Mouse (Mus musculus) T-helper 17 cell (primary cell): Measurements from ENCODE around the gene Noc2l.

Experiments
- in situ Hi-C, 2 experiments: fragments of 300-600 bp; cut with MboI, MseI; formaldehyde crosslinking; loops; 1 replicate in 1 of 2; 2 replicates in 1 of 2; pipeline ENCODE4 v1.15.1; 2025; ENCODE audit warnings: high pct_unique_total_duplicates in 2 of 2

Noc2l gene

GRCm38 (mm10) chr4:156216196-156216595 is 19.6 kb upstream of the Noc2l start:
- in situ Hi-C loops = no loop called here

- in situ Hi-C loops = no loop called here
Observed at GRCm38 (mm10) chr4:156217022-156217669, 18.7 kb upstream of the Noc2l start.

DNA sequence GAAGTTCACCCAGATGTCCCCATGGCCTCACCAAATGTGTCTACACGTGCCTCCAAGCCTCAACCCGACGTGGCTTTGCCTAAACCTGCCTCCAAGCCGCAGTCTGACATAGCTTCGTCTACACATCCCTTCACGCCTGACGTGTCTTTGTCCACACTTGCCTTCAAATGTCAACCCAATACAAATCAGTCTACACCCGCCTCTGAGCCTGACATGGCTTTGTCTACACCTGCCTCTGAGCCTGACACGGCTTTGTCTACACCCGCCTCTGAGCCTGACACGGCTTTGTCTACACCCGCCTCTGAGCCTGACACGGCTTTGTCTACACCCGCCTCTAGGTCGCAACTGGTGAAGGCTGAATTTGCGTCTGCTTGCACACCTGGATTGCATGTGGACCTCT is 18.0 kb upstream of the Noc2l start:
- in situ Hi-C loops = no loop called here

- in situ Hi-C loops = loop anchor here in 1 of 2 experiments (5.0 kb wide), 1 partner anchor 248 kb away; no protein-coding TSS in a partner anchor
Observed at GRCm38 (mm10) chr4:156219936-156220335, 15.9 kb upstream of the Noc2l start.

DNA sequence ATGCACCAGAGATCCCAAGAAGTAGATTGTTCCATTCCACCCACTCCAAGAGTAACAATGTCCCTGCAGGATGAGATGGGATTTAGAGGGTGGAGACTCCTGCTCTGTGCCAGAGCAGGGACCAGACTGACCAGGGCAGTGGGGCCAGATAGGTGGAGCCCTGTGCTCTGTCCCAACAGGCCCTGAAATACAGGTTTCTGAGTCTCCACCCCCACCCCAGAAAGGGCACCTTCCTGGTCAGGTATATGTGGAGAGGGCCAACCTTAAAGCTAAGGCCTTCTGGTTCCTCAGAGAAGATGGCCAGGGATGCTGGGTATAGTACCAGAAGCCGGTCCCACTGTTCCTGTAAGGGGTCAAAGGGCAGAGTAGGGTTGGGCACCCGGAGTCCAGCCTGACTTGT is 11.5 kb upstream of the Noc2l start:
- in situ Hi-C loops = loop anchor here in 1 of 2 experiments (5.0 kb wide), 1 partner anchor 252 kb away; no protein-coding TSS in a partner anchor

- in situ Hi-C loops = no loop called here
Observed at GRCm38 (mm10) chr4:156227752-156228392, 7.9 kb upstream of the Noc2l start.

GRCm38 (mm10) chr4:156228393-156229024 is 7.3 kb upstream of the Noc2l start:
- in situ Hi-C loops = no loop called here

DNA sequence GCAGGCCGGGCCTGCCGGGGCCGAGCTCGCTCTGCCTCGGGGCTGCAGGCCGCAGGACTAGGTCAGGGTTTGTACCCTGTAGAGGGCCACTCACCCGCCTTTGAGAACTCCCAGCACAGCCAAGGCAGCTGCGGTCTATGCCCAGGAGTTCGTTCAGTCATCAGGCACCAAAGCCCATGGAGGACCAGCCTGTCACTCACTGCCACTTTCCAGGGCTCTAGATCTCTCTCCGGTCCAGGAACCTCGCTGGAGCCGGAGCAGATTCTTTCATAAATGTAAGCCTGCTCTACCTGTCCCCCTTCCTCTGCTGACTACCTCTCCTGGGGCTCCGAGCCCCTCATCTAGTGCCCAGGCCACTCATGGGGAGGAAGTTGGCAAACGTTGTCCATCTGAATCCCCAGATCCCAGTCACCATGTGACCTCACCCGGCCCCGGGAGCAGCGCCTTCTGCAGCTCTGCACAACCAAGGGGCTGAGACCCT is 1.7 kb upstream of the Noc2l start:
- in situ Hi-C loops = no loop called here

GRCm38 (mm10) chr4:156234701-156235213 is 1.1 kb upstream of the Noc2l start, which contains the start of gene Plekhn1:
TSS of gene Plekhn1 (minus strand) at chr4:156234857.
- in situ Hi-C loops = no loop called here

DNA sequence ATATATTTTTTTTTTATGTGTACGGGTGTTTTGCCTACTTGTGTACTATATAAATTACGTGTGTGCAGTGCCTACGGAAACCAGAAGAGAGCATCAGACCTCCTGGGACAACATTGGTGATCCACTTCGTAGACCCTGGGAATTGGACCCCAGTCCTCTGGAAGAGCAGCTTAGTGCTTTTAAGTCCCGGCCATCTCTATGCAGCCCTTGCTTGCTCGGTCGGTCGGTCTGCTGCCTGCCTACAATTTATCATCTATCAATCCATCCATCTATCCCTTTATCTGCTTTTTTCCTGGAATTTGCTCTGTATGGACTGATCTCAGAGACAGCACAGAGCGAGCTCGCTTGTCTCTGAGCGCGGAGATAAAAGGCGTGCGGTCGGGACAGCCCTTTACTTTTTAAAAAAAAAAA is 445 bp upstream of the Noc2l start:
- in situ Hi-C loops = no loop called here

GRCm38 (mm10) chr4:156236651-156237447 is 1.0 kb downstream of the Noc2l start:
- in situ Hi-C loops = no loop called here

DNA sequence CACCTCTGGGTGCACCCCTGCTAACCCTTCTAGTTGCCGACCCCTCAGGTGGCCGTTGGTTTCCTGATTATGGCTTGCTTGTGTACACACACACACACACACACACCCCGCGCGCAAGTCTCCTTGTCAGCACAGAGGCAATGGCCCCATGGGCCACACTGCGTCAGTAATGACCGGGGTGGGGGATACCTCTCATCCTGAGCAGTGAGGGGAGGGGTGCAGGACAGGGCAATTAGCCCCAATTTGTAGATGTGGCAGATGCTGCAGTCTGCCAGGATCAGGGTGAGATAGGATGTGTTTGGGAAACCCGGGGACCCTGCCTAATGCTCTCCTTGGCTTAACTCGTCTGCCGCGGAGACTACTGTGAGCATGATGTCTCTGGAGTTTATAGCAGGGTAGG is 13.8 kb downstream of the Noc2l start:
- in situ Hi-C loops = loop anchor here (5.0 kb wide), 2 partner anchors 63 to 122 kb away; no protein-coding TSS in a partner anchor

DNA sequence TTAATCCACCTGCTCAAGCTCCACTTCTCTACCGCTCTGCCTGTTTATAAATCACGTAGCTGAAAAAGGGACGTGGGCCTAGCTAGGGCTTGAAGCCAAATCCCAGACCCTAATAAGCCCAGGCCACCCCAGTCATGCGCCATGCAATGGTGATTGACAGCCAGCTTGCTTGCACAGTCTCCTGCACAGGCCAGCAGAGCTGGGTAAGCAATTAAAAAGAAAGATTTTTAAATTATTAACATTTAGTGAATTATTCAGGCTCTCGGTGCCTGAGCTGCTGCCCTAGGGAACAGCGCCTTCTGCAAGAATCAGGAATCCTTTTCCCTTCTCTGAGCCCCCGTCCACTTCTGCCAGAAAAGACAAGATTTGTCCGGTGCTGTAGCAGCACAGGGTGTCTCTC is 15.3 kb downstream of the Noc2l start:
- in situ Hi-C loops = loop anchor here in 1 of 2 experiments (5.0 kb wide), 1 partner anchor 81 kb away; the partner anchor contains the start of gene Vmn2r-ps159

DNA sequence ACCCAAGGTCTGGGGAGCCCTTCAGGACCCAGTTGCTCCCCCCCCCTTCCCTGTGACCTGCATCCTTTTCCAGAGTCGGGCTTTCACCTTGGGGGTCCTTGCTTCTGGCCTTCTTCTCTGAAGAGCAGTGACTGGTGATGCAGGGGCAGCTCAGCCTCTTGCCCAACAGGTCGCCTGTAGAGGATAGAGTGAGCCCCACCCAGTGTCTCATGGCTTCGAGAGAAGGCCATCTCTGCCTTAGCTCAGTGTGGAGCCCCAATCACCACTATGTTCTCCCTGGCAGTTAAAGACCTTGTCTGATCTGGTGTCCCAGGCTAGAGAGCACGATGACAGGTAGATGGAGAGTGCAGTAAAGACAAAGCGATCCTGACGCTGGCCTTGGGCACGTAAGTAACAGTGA is 16.3 kb downstream of the Noc2l start:
- in situ Hi-C loops = loop anchor here in 1 of 2 experiments (5.0 kb wide), 1 partner anchor 80 kb away; the partner anchor contains the start of gene Vmn2r-ps159

GRCm38 (mm10) chr4:156252619-156253018 is 16.8 kb downstream of the Noc2l start:
- in situ Hi-C loops = loop anchor here in 1 of 2 experiments (5.0 kb wide), 1 partner anchor 80 kb away; the partner anchor contains the start of gene Vmn2r-ps159

DNA sequence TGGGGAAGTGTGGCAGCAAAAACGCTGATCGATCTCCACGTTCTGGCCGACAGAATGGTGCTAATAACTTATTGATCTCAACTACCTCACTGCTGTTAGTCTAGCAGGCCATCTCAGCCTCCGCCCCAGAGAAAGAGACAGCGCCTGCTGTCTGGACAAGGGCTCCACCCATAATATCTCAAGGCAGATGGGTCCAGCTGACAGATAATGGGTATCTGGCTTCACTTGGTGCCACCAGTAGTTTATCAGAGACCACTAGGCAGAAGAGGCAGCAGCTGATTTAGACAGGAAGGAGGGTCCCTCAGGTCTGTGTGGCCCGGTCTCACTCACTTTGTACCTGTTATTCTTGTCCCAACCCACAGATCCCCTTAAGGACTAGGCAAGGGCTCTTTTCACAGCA is 17.2 kb downstream of the Noc2l start:
- in situ Hi-C loops = loop anchor here in 1 of 2 experiments (5.0 kb wide), 1 partner anchor 79 kb away; the partner anchor contains the start of gene Vmn2r-ps159

DNA sequence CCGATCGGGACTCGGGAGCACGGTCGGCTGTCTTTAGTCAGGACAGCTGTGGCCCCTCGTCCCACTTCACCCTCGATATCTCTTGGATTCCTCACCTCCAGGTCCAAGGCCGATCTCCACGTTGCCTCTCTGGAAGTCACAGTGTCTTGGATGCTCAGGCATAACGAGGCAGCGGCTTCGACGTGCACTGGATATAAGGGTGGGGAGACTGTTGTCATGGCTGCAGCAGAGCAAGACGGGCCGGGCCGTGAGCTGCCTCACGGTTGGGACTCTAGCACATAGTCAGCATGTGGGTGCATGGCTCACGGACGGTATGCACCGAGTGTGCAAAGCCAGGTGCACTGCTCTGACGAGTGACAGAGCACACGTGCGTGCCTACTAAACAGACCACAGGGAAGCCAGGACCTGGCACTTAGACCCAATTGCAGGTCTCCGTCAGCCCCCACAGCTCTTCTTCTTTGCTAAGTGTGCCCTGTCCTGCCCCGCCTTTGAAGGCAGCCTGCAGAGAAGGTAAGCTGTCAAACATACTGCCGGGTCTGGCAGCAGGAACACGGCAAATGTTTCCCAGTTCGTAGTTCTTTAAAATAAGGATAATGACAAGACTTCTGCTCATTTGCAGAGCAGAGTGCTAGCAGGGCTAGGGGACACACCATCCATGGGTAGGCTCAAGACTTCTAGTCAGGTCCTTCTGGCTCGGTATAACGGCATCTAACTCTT is 18.7 kb downstream of the Noc2l start:
- in situ Hi-C loops = loop anchor here in 1 of 2 experiments (5.0 kb wide), 1 partner anchor 78 kb away; the partner anchor contains the start of gene Vmn2r-ps159

DNA sequence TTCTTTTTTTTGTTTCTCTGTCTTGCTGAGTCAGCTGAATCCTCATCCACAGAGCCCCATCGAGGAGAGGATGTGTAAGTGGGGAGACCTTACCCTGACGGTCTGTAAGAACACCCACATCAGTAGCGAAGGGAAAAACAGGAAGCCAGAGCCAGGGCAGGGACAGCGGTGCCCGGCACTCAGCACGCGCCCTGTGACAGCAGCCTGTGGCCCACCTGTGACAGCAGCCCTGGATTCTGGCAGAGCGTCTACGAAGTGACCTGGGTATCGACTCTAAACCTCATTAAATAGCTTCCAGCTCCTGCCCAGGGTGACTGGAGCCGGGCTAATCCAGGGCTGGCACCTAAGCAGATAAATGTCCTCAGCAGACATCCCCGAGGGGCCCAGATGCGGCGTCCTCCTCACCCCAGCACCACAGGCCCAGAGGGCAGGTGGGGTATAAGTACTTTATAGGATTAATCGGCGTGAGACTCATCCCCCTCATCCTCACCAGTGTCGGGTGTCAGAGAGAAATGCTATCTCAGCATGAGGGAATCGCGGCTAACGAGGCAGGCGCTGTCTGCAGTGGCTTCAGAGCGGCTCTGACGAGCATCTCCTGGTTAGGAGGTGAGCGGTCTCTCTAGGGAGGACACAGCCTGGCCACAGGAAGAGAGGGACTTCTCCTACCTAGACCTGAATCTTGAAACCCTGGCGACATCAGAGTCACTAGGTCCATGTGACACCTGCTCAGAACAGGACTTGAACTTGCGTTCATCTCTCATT is 19.4 kb downstream of the Noc2l start, which contains the start of gene Samd11:
Gene Samd11, minus strand, starts transcription at position 580 of the 762 bp plus-strand sequence.
- in situ Hi-C loops = no loop called here
